Mouse (Mus musculus): Measurements from ENCODE around the gene Stam2. TPM values are rescaled to one million over a fixed set of nuclear protein-coding genes. Genes with fewer than 3 reads are reported as not detected.

Stam2 gene
- polyA plus RNA-seq, 1 experiment, result 6.2 TPM

DNA sequence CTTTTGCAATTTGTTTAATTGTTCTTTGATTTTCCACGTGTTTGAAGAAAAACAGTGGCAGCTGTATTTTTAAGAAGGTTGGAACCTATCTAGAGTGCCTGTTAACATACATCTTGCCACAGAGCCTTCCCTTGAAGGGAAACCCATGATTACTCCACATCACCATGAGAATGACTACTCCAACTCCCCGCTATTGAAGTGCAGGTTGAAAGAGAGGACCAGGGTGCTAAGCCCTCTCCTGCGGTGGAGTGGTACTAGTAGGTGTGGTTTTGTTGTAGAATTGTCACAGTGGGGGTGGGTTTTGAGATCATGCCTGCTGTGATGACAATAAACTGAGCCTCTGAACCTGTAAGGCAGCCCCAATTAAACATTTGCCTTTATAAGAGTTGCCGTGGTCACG lies 41.7 kb downstream of the Stam2 start:
- no peak for TF ChIP-seq FLI1 (IDR thresholded peaks at IDR 0.05; ENCODE audit: low read length)
- TF ChIP-seq GATA1 (IDR thresholded peaks at IDR 0.05; ENCODE audit: borderline replicate concordance, low read length), result no peak
- Histone ChIP-seq H3K27me3 (replicated peaks) (no peaks in the 10 kb centered on the region), H3K4me3 (replicated peaks) (no peak overlapping the region), H3K9me3 (no peaks in the 10 kb centered on the region), H3K4me1 (peaks cover 17% of the 10 kb centered on the region), H3K36me3 (replicated peaks; ENCODE audit: low read length) (peaks cover 65% of the 10 kb centered on the region)

DNA sequence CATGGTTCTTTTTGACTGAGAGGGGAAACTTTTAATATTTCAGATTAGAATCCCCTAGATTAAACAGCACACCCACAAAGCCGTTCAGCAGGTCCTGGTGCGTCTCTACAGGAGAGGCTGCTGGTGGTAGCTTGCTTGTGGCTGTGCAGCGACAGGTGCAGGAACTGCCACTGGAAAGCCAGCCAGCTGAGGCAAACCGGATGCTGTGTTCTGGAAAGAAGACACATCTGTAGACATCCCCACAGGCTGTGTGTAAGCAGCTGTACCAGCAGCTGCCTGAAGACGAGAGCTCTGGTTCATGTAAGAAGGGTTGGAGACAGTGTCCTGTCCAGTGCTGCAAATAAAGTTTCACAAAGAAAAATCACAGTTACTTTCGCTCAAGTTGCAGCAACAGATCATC lies 47.5 kb downstream of the Stam2 start:
- TF ChIP-seq GATA1 (IDR thresholded peaks at IDR 0.05; ENCODE audit: borderline replicate concordance, low read length), result no peak
- no peak for TF ChIP-seq FLI1 (IDR thresholded peaks at IDR 0.05; ENCODE audit: low read length)
- no peaks in the 10 kb centered on the region for H3K4me1 ChIP-seq
- peaks cover 49% of the 10 kb centered on the region for H3K36me3 ChIP-seq (replicated peaks; ENCODE audit: low read length)
- H3K27me3 ChIP-seq (replicated peaks), result no peaks in the 10 kb centered on the region
- no peak overlapping the region for H3K4me3 ChIP-seq (replicated peaks)
- H3K9me3 ChIP-seq, result no peaks in the 10 kb centered on the region

DNA sequence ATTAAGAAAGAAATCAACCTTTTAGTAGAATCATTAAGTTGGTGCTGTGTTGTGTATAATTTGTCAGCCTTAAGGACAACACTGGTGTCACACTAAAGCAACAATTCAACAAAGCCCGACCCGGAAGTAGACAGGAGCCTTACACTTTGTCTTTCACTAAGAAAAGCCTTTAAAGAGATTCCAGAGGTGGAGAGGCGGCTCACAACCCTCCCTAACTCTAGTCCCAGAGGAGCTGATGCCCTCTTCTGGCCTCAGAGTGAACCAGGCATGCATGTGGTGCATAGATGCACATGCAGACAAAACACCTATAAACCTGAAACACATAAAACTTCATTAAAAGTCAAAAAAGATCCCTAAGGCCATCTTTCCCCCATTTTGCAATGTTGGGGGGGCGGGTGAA lies 50.3 kb downstream of the Stam2 start:
- Histone ChIP-seq H3K27me3 (replicated peaks) (no peaks in the 10 kb centered on the region), H3K4me1 (0 out of 2 replicates have a peak, but pooled peaks cover 3% of the 10 kb centered on the region), H3K4me3 (replicated peaks) (no peak overlapping the region), H3K9me3 (no peaks in the 10 kb centered on the region), H3K36me3 (replicated peaks; ENCODE audit: low read length) (peaks cover 43% of the 10 kb centered on the region)
- TF ChIP-seq FLI1 (IDR thresholded peaks at IDR 0.05; ENCODE audit: low read length), result no peak
- no peak for TF ChIP-seq GATA1 (IDR thresholded peaks at IDR 0.05; ENCODE audit: borderline replicate concordance, low read length)

DNA sequence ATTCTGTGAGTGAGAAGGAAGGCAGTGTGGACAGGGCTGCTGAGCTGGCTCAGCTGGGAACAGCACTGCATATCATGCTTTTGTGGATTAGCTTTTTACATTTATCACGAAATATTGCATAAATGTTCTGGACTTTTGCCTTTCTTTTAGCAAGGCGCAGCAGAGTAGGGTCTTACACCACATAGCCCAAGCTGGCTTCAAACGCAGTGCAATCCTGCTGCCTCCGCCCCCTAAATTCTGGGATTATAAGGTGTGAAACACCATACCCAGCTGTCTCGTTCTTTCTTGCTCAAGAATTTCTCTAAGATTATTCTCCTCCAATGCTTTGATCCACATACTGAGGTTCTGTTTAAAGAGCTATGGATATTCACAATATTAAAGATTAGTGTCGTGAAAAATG lies 55.5 kb downstream of the Stam2 start:
- H3K4me1 ChIP-seq, result 0 out of 2 replicates have a peak, but pooled peaks cover 3% of the 10 kb centered on the region
- no peaks in the 10 kb centered on the region for H3K9me3 ChIP-seq
- peaks cover 3% of the 10 kb centered on the region for H3K36me3 ChIP-seq (replicated peaks; ENCODE audit: low read length)
- TF ChIP-seq FLI1 (IDR thresholded peaks at IDR 0.05; ENCODE audit: low read length), result no peak
- TF ChIP-seq GATA1 (IDR thresholded peaks at IDR 0.05; ENCODE audit: borderline replicate concordance, low read length), result no peak
- peaks cover 4% of the 10 kb centered on the region for H3K27me3 ChIP-seq (replicated peaks)
- no peak overlapping the region for H3K4me3 ChIP-seq (replicated peaks)

DNA sequence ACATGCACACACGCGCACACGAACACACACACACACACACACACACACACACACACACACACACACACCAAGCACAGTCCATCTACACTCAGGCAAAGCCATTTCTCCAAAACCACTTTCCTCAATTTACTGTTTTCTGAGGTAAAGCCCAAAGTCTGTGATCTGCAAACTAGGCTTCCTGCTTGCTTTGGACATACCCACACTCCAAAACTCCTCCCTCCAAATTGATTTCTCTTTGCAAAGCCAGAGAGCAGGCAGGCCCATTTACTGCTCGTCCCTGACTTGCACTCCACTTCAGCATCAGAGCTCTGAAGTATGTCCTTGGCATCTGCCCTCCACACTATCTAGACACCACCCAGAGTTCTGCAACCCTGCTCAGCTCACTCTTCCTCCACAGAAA lies 64.5 kb downstream of the Stam2 start:
- no peak overlapping the region for H3K4me3 ChIP-seq (replicated peaks)
- H3K4me1 ChIP-seq, result peaks cover 23% of the 10 kb centered on the region
- no peak for TF ChIP-seq GATA1 (IDR thresholded peaks at IDR 0.05; ENCODE audit: borderline replicate concordance, low read length)
- no peak for TF ChIP-seq FLI1 (IDR thresholded peaks at IDR 0.05; ENCODE audit: low read length)
- no peaks in the 10 kb centered on the region for H3K36me3 ChIP-seq (replicated peaks; ENCODE audit: low read length)
- H3K27me3 ChIP-seq (replicated peaks), result peaks cover 59% of the 10 kb centered on the region
- peaks cover 6% of the 10 kb centered on the region for H3K9me3 ChIP-seq

DNA sequence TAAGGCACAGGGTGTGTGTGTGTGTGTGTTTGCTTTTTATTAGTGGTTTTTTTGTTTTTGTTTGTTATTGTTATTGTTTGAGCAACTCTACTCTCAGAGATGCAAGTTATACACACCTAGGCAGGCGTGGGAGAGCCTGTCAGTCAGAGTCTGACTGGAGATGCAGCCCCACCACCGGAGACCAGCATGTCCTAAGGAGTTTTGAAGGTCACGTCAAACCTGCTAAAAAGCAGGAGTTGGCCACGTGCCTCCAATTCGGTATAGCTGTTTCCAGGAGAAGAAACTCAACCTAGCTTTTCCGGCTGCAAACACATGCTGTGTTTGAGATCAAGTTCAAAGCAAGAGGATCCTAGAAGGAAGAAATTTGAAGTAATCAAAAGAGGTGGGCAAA lies 65.2 kb downstream of the Stam2 start:
- Histone ChIP-seq H3K36me3 (replicated peaks; ENCODE audit: low read length) (no peaks in the 10 kb centered on the region), H3K4me1 (peaks cover 23% of the 10 kb centered on the region), H3K9me3 (peaks cover 6% of the 10 kb centered on the region), H3K27me3 (replicated peaks) (peaks cover 64% of the 10 kb centered on the region), H3K4me3 (replicated peaks) (no peak overlapping the region)
- TF ChIP-seq GATA1 (IDR thresholded peaks at IDR 0.05; ENCODE audit: borderline replicate concordance, low read length) (no peak), FLI1 (IDR thresholded peaks at IDR 0.05; ENCODE audit: low read length) (no peak)

DNA sequence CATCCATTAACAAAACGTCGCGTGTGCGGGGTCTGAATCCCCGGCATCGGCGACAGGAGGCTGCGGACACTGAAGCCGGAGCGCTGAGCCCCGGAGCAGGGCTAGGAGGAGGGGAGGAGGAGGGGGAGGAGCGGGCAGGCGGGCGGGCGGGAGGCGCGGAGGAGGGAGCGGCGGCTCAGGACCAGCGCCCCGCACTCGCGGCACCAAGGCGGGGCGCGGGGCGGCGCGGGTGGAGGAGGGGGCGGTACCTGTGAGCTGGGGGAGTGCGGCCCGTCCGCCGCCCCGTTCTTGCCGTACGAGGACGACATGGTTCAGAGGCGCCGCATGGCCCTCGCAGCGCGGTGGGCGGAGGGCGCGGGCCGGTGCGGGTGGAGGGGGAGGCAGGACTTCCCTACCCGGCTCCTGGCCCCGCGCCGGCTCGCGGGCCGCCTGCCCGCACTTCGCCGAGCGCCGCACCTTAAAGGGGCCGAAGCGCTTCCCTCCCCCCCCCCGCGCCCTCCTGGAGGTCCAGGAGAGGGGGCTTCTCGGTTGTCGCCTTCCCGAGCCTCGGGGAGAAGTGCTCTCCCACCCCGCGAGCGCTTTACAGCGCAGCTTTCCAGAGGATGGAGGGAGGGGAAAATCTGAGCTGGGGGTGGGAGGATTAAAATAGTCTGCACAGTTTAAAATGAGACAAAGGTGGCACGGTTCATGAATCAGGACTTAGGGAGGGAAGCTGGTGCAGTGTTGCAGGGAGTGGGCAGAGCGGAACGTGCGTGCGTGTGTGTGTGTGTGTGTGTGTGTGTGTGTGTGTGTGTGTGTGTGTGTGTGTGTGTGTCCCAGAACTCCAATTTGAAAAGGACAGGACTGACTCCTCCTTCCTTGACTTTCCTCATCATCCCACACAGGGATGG lies 65.8 kb downstream of the Stam2 start, which contains the start of gene Cacnb4:
Gene Cacnb4 (minus strand): TSS at position 809 of the 890 bp plus-strand sequence.
- Histone ChIP-seq H3K9me3 (peaks cover 6% of the 10 kb centered on the region), H3K4me3 (replicated peaks) (peak within 1 kb of the TSS; percentile 92), H3K4me1 (peaks cover 23% of the 10 kb centered on the region), H3K36me3 (replicated peaks; ENCODE audit: low read length) (no peaks in the 10 kb centered on the region), H3K27me3 (replicated peaks) (peaks cover 68% of the 10 kb centered on the region)
- TF ChIP-seq GATA1 (IDR thresholded peaks at IDR 0.05; ENCODE audit: borderline replicate concordance, low read length) (no peak), FLI1 (IDR thresholded peaks at IDR 0.05; ENCODE audit: low read length) (no peak)

DNA sequence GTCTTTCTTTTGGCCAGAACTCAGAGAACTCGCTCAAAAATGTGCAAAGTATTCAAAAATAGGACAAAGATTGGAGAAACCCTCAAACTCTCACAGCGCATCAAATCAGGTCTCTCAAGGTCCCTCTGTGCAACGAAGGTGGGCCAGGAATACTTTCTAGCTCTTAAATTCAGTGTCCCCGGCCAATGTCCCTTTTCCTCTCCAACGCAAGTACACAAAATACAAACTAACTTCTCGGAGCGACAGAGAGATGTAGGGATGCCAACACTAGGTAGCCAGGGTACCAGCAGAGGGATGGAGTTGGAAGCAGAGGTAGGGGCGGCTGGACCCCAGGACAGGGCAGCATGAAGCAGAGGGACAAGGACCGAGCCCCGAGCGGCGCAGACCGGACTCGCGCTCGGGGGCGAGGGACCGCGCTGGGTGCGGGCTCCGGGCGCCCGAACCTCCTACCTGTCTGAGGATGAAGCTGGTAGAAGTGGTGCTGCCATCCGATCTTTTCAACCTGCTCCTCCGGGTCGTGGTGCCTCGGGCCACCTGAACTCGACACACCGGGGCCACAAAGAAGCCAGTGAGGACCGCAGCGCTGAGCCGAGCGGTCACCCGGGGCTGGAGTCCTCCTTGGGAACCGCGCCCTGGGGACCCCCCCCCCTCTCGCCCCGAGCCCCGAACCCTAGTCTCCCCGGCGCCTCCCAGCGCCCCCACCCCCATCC lies 66.6 kb downstream of the Stam2 start:
- no peaks in the 10 kb centered on the region for H3K36me3 ChIP-seq (replicated peaks; ENCODE audit: low read length)
- peaks cover 66% of the 10 kb centered on the region for H3K27me3 ChIP-seq (replicated peaks)
- H3K9me3 ChIP-seq, result peaks cover 6% of the 10 kb centered on the region
- TF ChIP-seq FLI1 (IDR thresholded peaks at IDR 0.05; ENCODE audit: low read length) (no peak), GATA1 (IDR thresholded peaks at IDR 0.05; ENCODE audit: borderline replicate concordance, low read length) (no peak)
- peaks cover 23% of the 10 kb centered on the region for H3K4me1 ChIP-seq
- peak overlapping the region; percentile 92 for H3K4me3 ChIP-seq (replicated peaks)

DNA sequence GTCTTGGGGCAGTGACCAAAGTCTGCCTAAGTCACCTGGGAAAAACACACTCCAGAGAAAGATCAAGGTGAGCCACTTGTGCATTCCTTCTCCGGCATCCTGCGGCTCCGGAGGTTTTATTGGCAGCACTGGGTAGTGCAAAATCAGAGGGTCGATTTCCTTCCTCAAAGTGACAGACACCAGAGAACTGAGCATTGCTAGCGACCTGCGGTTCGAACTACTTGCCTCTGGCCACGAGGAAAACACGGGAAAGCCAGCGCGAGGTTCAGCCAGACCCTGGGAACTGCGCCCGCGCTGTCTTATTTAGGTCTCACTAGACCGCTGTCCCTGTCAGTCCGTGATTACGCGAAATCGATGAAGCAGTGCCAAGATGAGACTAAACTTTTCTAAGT lies 67.2 kb downstream of the Stam2 start:
- peaks cover 6% of the 10 kb centered on the region for H3K9me3 ChIP-seq
- no peak for TF ChIP-seq FLI1 (IDR thresholded peaks at IDR 0.05; ENCODE audit: low read length)
- TF ChIP-seq GATA1 (IDR thresholded peaks at IDR 0.05; ENCODE audit: borderline replicate concordance, low read length), result no peak
- H3K4me1 ChIP-seq, result peaks cover 23% of the 10 kb centered on the region
- peak overlapping the region; percentile 70 for H3K4me3 ChIP-seq (replicated peaks)
- no peaks in the 10 kb centered on the region for H3K36me3 ChIP-seq (replicated peaks; ENCODE audit: low read length)
- H3K27me3 ChIP-seq (replicated peaks), result peaks cover 65% of the 10 kb centered on the region

DNA sequence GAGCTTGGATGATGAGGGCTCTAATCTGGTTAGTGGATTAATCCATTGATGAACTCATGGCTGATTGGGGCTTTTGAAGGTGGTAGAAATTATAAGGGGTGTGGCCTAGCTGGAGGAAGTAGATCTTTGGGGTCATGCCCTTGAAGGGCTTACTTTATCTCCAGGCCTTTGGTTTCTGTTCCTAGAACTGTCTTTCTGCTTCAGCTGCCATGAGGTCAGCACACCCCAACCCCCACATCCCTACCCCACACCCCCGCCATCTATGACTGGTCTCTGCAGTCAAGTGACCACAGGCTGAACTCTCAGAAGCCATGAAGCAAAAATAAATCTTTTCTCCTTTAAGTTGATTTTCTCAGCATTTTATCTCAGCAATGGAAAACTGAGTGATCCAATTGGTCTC lies 68.9 kb downstream of the Stam2 start:
- H3K9me3 ChIP-seq, result no peaks in the 10 kb centered on the region
- H3K4me1 ChIP-seq, result peaks cover 23% of the 10 kb centered on the region
- no peaks in the 10 kb centered on the region for H3K36me3 ChIP-seq (replicated peaks; ENCODE audit: low read length)
- no peak overlapping the region for H3K4me3 ChIP-seq (replicated peaks)
- peaks cover 57% of the 10 kb centered on the region for H3K27me3 ChIP-seq (replicated peaks)
- TF ChIP-seq GATA1 (IDR thresholded peaks at IDR 0.05; ENCODE audit: borderline replicate concordance, low read length), result no peak
- no peak for TF ChIP-seq FLI1 (IDR thresholded peaks at IDR 0.05; ENCODE audit: low read length)

All from megakaryocyte, embryonic 14.5 days (primary cell).